Mouse (Mus musculus): ENCODE data around the gene Katnb1. TPM values are rescaled to one million over a fixed set of nuclear protein-coding genes. Genes with fewer than 3 reads are reported as not detected.

Gene Katnb1
- polyA plus RNA-seq, 1 experiment from 2014 or later: 38.8 TPM

- WGBS: 80% methylated on average over 6 of the region's 6 CpGs
- H3K36me3 ChIP-seq: no peaks in the 10 kb centered on the region
- no peak for ATAC-seq
- no peak overlapping the region for H3K4me3 ChIP-seq (replicated peaks)
- no peak overlapping the region for H3K4me2 ChIP-seq (replicated peaks)
- no peak overlapping the region for H3K27ac ChIP-seq
- no peaks in the 10 kb centered on the region for H3K9me3 ChIP-seq
- H3K9ac ChIP-seq (replicated peaks): no peak overlapping the region
- H3K27me3 ChIP-seq: no peaks in the 10 kb centered on the region
- H3K4me1 ChIP-seq (replicated peaks): peaks cover 2% of the 10 kb centered on the region; the same call in 1 of the 2 replicates
Measured at GRCm38 (mm10) chr8:95058661-95059060, 22.3 kb upstream of the Katnb1 start.

DNA sequence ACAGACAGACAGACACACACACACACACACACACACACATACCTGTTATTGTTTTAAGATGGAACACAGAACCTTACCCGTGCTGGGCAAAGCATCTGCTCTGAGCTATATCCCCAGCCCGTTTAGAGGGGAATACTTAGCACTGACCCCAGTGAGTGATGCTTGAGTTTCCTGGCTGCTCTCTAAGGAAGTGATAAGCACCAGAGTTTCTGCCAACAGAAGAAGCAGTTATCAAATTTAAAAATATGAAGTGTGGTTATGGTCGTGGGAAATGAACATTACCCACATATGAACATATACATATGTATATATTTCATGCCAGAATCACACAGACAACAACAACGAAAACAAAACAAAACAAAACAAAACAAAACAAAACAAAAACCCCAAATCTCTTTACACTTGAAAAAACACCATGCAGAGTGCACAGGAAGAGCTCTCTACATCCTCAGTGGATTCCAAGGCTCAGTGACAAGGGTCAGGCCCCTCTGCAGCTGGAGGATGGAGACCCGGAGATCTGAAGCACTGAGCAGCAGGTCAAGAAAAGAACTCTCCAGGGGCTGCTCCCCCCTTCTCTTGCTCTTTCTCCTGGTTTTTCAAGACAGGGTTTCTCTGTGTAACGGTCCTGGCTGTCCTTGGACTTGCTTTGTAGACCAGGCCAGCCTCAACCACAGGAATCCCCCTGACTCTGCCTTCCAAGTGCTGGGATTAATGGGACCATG, 21.0 kb upstream of the Katnb1 start:
- ATAC-seq: no peak
- WGBS: 76% methylated on average over 6 of the region's 6 CpGs

DNA sequence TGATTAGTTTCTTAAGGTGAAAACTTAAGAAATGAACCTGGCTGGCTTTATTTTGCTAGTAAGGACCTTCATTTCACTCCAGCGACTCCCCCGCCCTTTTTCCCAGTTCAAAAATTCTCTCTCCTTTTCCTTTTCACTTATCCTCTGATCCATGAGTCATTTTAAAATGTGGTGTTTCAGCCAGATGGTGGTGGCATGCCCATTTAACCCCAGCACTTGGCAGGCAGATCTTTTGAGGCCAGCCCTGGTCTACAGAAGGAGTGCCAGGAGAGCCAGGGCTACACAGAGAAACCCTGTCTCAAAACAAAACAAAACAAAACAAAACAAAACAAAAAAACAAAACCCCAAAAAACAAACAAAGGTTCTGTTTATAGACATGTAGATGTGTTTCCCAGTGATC, 16.5 kb upstream of the Katnb1 start:
- Histone ChIP-seq H3K4me2 (replicated peaks) (no peak overlapping the region), H3K4me1 (replicated peaks) (no peaks in the 10 kb centered on the region), H3K4me3 (replicated peaks) (no peak overlapping the region), H3K36me3 (no peaks in the 10 kb centered on the region), H3K27ac (no peak overlapping the region), H3K27me3 (no peaks in the 10 kb centered on the region), H3K9ac (replicated peaks) (no peak overlapping the region), H3K9me3 (no peaks in the 10 kb centered on the region)
- WGBS: 89% methylated on average over 2 of the region's 2 CpGs
- no peak for ATAC-seq

More for the DNA sequence above, 21.0 kb upstream of the Katnb1 start:
- H3K9me3 ChIP-seq: no peaks in the 10 kb centered on the region
- H3K27me3 ChIP-seq: no peaks in the 10 kb centered on the region
- peaks cover 2% of the 10 kb centered on the region; the same call in 1 of the 2 replicates for H3K4me1 ChIP-seq (replicated peaks)
- H3K27ac ChIP-seq: no peak overlapping the region
- no peak overlapping the region for H3K4me3 ChIP-seq (replicated peaks)
- H3K36me3 ChIP-seq: no peaks in the 10 kb centered on the region
- H3K9ac ChIP-seq (replicated peaks): no peak overlapping the region
- H3K4me2 ChIP-seq (replicated peaks): no peak overlapping the region

GRCm38 (mm10) chr8:95067582-95067981, 13.4 kb upstream of the Katnb1 start:
- H3K4me1 ChIP-seq (replicated peaks): no peaks in the 10 kb centered on the region
- no peaks in the 10 kb centered on the region for H3K36me3 ChIP-seq
- H3K9me3 ChIP-seq: no peaks in the 10 kb centered on the region
- H3K4me2 ChIP-seq (replicated peaks): no peak overlapping the region
- H3K27ac ChIP-seq: no peak overlapping the region
- H3K27me3 ChIP-seq: no peaks in the 10 kb centered on the region
- H3K9ac ChIP-seq (replicated peaks): no peak overlapping the region
- ATAC-seq: no peak
- H3K4me3 ChIP-seq (replicated peaks): no peak overlapping the region
- 51% methylated on average over 3 of the region's 3 CpGs for WGBS

DNA sequence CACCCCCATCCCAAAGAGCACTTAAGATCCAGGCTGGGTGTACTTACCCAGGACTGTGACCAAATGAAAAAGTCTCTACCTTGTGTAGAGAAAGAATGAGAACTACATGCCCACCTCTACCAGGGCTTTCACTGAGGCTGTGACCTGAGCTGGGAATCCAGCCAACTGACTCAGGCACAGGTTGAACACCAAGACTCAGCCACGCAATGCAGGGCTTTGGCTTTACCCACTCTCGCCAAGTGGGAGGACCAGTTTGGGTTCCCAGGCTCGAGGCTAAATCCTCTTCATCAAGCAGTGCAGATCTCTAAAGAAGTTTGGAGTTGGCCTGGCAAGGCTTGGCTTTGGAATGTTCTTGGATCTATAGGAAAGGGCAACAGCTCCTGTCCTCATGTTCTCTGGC, 5.5 kb upstream of the Katnb1 start:
- Histone ChIP-seq H3K4me1 (replicated peaks) (peaks cover 4% of the 10 kb centered on the region; the same call in 1 of the 2 replicates), H3K27me3 (no peaks in the 10 kb centered on the region), H3K4me2 (replicated peaks) (no peak overlapping the region), H3K9me3 (no peaks in the 10 kb centered on the region), H3K9ac (replicated peaks) (no peak overlapping the region), H3K36me3 (no peaks in the 10 kb centered on the region), H3K27ac (no peak overlapping the region), H3K4me3 (replicated peaks) (no peak overlapping the region)
- ATAC-seq: no peak
- WGBS: 85% methylated on average over 3 of the region's 3 CpGs

DNA sequence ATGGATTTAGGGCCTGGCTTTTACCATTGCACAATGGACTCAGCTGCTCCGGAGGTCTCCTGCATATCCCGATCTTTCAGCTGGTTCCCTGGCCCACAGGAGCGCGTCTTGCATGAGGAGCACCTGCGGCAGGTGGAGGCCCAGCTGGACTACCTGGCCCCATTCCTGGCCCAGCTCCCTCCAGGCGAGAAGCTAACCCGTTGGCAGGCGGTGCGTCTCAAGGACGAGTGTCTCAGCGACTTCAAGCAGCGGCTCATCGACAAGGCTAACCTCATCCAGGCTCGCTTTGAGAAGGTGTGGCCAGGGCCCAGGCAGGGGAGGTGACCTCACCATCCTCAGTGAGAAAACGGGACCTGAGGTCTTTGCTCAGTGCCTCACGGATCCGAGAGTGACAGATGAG, 4.8 kb upstream of the Katnb1 start:
- ATAC-seq: no peak
- no peak overlapping the region for H3K9ac ChIP-seq (replicated peaks)
- H3K9me3 ChIP-seq: no peaks in the 10 kb centered on the region
- H3K4me3 ChIP-seq (replicated peaks): no peak overlapping the region
- peaks cover 4% of the 10 kb centered on the region; the same call in 1 of the 2 replicates for H3K4me1 ChIP-seq (replicated peaks)
- H3K4me2 ChIP-seq (replicated peaks): no peak overlapping the region
- no peaks in the 10 kb centered on the region for H3K36me3 ChIP-seq
- H3K27ac ChIP-seq: no peak overlapping the region
- 86% methylated on average over 17 of the region's 17 CpGs for WGBS
- H3K27me3 ChIP-seq: no peaks in the 10 kb centered on the region

DNA sequence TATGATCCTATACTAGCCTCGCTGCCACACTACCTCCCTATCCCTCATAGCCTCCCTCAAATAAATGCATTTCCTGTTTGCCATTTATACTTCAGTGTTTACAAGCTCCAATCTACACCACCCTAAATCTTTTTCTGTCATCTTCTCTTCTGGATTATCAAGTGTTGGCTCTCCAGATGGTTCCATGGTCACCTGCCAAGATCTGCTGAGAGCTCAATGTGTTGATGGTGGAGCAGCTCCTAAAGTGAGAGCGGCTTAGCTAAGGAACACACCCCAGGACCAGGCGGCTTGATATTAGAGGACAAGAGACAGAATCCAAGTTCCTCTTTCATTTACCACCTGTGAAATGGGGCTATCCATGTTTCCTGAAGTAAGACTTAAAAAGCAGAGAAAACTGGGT, 2.9 kb upstream of the Katnb1 start:
- H3K36me3 ChIP-seq: peaks cover 5% of the 10 kb centered on the region
- no peak overlapping the region for H3K4me2 ChIP-seq (replicated peaks)
- WGBS: 78% methylated on average over 3 of the region's 3 CpGs
- H3K9me3 ChIP-seq: no peaks in the 10 kb centered on the region
- H3K27ac ChIP-seq: no peak overlapping the region
- peaks cover 20% of the 10 kb centered on the region for H3K4me1 ChIP-seq (replicated peaks)
- H3K27me3 ChIP-seq: no peaks in the 10 kb centered on the region
- no peak overlapping the region for H3K9ac ChIP-seq (replicated peaks)
- no peak for ATAC-seq
- no peak overlapping the region for H3K4me3 ChIP-seq (replicated peaks)

- no peaks in the 10 kb centered on the region for H3K27me3 ChIP-seq
- peaks cover 27% of the 10 kb centered on the region for H3K4me1 ChIP-seq (replicated peaks)
- H3K36me3 ChIP-seq: peaks cover 13% of the 10 kb centered on the region
- no peak overlapping the region for H3K4me2 ChIP-seq (replicated peaks)
- no peak overlapping the region for H3K9ac ChIP-seq (replicated peaks)
- no peak for ATAC-seq
- 89% methylated on average over 4 of the region's 4 CpGs for WGBS
- H3K9me3 ChIP-seq: no peaks in the 10 kb centered on the region
- no peak overlapping the region for H3K4me3 ChIP-seq (replicated peaks)
- no peak overlapping the region for H3K27ac ChIP-seq
Measured at GRCm38 (mm10) chr8:95079305-95079704, 1.7 kb upstream of the Katnb1 start.

DNA sequence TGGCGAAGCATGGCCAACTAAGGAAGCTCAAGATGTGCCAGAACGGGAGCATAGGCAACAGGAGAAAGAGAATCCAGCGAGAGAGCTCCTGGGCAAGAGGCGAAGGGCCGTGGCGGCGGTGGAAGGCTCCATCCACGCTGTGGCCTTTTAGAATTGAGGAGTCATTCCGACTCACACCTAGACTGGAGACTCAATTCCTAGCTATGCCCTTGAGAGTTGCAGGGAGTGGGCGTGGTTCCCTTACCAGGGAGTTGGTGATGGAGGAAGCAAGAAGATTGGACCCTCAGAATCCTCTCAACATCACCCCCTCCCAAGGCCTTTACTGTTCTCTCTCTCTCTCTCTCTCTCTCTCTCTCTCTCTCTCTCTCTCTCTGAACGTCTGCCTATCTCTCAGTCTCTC, 664 bp downstream of the Katnb1 start:
- WGBS: 6% methylated on average over 11 of the region's 11 CpGs
- H3K4me1 ChIP-seq (replicated peaks): peaks cover 28% of the 10 kb centered on the region
- peak overlapping the region; percentile 84 for H3K27ac ChIP-seq
- peaks cover 33% of the 10 kb centered on the region for H3K36me3 ChIP-seq
- H3K9me3 ChIP-seq: no peaks in the 10 kb centered on the region
- peak overlapping the region; percentile 98 for H3K4me2 ChIP-seq (replicated peaks)
- no peaks in the 10 kb centered on the region for H3K27me3 ChIP-seq
- no peak for ATAC-seq
- H3K9ac ChIP-seq (replicated peaks): peak overlapping the region; percentile 88
- H3K4me3 ChIP-seq (replicated peaks): peak overlapping the region; percentile 91

GRCm38 (mm10) chr8:95084261-95084660, 3.3 kb downstream of the Katnb1 start:
- H3K9me3 ChIP-seq: no peaks in the 10 kb centered on the region
- 96% methylated on average over 4 of the region's 4 CpGs for WGBS

DNA sequence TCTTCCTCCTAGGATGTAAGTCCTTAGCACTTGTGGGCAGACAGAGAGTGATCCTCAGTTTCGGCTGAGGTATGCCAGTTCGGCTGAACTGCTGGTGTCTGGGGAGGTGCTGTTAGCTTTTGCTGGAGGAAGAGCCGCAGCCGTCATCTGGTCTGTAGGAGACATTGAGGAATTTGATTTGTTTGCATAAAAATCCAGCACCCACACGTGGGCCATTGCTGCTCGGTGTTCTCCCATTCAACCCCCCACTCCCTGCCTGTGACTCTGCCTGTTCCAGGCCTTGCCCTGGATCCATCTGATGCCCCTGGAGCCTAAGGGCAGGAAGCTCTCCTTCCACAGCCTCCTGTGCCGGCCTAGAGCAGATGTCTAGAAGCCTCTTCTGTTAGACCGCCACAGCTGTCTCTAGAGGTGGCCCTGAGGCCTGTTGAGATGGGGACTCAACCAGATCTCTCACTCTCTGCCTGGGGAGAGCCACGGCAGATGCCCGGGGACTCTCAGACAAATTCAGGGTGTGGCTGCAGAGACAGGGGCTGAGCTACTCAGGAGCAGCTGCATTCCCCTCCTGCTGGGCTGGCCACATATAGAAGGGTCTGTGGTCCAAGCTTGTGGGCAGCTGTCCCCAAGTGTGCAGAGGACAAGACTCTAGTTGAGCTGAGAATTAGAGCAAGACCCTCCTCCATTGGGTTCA, 3.9 kb downstream of the Katnb1 start:
- H3K9me3 ChIP-seq: no peaks in the 10 kb centered on the region
- ATAC-seq: no peak
- H3K4me1 ChIP-seq (replicated peaks): peaks cover 28% of the 10 kb centered on the region
- H3K27ac ChIP-seq: no peak overlapping the region
- no peak overlapping the region for H3K4me3 ChIP-seq (replicated peaks)
- H3K9ac ChIP-seq (replicated peaks): no peak overlapping the region; the same call in 1 of the 2 replicates
- peaks cover 65% of the 10 kb centered on the region for H3K36me3 ChIP-seq
- 86% methylated on average over 10 of the region's 10 CpGs for WGBS
- no peak overlapping the region for H3K4me2 ChIP-seq (replicated peaks)
- H3K27me3 ChIP-seq: no peaks in the 10 kb centered on the region

More at GRCm38 (mm10) chr8:95084261-95084660, 3.3 kb downstream of the Katnb1 start:
- Histone ChIP-seq H3K36me3 (peaks cover 59% of the 10 kb centered on the region), H3K27ac (no peak overlapping the region), H3K27me3 (no peaks in the 10 kb centered on the region), H3K4me3 (replicated peaks) (no peak overlapping the region), H3K4me2 (replicated peaks) (no peak overlapping the region), H3K4me1 (replicated peaks) (peaks cover 28% of the 10 kb centered on the region), H3K9ac (replicated peaks) (no peak overlapping the region)
- ATAC-seq: no peak

DNA sequence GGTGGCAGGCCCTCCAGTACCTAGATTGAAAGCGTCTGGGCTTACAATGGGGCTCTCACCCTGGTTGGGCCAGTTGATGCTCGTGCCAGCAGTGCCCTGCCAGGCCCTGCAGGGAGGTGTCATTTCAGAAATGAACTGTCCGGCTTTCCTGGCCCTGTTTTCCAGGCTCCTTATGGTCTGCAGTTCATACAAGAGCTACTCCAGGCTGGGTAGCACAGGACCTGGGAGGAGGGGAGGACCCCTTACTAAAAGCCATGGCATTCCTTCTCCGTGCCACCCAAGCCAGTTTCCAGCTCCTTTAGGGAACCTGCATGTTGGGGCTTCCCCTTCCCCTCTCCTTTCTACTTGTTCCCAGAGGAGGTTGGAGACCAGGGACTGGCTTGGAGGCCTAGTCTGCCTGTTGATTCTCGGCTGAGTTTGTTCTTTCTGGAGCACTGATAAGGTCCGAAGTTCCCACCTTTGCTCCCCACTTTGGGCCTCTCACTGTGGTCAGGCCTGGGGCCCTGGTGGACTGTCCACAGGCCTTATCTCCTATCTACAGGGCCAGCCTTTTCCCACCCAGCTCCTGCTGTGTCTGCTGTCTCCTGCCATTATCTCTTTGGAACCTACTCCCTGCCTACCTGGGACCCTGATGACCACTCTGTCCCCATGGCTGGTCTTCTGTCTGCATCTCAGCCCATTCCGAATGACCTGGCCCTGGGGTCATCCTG, 4.6 kb downstream of the Katnb1 start:
- H3K4me3 ChIP-seq (replicated peaks): no peak overlapping the region
- H3K27me3 ChIP-seq: no peaks in the 10 kb centered on the region
- peaks cover 72% of the 10 kb centered on the region for H3K36me3 ChIP-seq
- H3K27ac ChIP-seq: no peak overlapping the region
- H3K4me2 ChIP-seq (replicated peaks): no peak overlapping the region
- ATAC-seq: no peak
- H3K4me1 ChIP-seq (replicated peaks): peaks cover 24% of the 10 kb centered on the region
- H3K9me3 ChIP-seq: no peaks in the 10 kb centered on the region
- no peak overlapping the region for H3K9ac ChIP-seq (replicated peaks)
- WGBS: 88% methylated on average over 7 of the region's 7 CpGs

Measured in midbrain, embryonic 13.5 days (tissue).